Mouse (Mus musculus): ENCODE measurements around the gene Klhl21. TPM values are rescaled to one million over a fixed set of nuclear protein-coding genes. Genes with fewer than 3 reads are reported as not detected.

The Klhl21 gene
- polyA plus RNA-seq (2017; shearing (Covaris generic)), result 1 to 10 TPM; 2.2 to 4.2 TPM

DNA sequence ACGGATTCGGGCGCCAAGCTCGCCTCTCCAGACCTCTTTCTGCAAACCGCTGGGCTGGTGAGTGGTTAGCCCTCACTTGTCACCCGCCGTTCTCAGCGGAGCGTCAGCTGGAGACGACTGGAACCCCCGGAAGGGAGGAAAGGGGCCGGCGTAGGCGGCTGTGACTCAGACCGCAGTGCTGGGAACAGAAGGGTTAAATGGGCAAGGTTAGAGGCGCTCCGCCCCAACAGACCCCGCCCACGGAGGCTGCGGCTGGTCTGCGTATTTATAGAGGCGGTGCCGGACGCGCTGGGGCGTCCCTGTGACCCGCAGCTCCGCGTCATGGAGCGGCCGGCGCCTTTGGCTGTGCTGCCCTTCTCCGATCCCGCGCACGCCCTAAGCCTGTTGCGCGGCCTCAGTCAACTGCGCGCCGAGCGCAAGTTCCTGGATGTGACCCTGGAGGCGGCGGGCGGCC lies at the start of gene Klhl21:
Gene Klhl21, plus strand, starts transcription at position 182 of the 454 bp plus-strand sequence.
- peak; percentile 86 for ATAC-seq

- no peak for ATAC-seq
These were observed 48.6 kb upstream of the Klhl21 start for GRCm38 (mm10) chr4:151959849-151960512.

DNA sequence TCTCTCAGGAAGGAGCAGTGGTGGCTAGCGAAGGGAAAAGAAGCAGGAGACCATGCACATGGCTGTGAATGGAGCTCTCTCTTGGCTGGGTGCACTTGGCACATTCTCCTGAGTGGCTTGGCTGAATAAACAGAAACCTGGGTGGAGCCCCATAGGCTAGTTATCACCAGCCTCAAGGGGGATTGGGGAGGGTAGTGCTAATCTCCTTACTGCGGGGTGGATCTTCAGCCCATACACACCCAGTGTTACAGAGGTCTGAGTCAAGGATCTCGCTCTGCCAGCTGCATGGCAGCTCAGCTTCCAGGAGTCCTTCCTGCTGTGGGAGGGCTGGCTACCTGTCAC lies 48.1 kb upstream of the Klhl21 start:
- no peak for ATAC-seq

DNA sequence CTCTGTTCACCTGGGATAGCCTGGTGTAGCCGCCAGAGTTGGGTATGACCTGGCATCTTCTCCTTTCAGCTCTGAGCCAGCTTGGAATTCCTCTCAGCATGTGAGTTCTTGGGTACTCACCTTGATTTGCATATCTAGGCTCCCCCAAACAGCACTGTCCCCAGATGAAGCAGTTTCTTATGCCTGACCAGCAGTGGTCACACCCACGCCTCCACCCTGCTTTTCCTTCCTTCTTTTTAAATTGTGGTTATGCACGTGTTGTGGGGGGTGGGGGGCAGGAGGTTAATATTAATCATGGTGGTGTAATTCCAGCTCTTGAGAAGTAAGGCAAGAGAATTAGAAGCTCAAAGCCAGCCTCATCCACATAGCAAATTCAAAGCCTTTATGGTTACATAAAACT lies 45.8 kb upstream of the Klhl21 start:
- no peak for ATAC-seq

DNA sequence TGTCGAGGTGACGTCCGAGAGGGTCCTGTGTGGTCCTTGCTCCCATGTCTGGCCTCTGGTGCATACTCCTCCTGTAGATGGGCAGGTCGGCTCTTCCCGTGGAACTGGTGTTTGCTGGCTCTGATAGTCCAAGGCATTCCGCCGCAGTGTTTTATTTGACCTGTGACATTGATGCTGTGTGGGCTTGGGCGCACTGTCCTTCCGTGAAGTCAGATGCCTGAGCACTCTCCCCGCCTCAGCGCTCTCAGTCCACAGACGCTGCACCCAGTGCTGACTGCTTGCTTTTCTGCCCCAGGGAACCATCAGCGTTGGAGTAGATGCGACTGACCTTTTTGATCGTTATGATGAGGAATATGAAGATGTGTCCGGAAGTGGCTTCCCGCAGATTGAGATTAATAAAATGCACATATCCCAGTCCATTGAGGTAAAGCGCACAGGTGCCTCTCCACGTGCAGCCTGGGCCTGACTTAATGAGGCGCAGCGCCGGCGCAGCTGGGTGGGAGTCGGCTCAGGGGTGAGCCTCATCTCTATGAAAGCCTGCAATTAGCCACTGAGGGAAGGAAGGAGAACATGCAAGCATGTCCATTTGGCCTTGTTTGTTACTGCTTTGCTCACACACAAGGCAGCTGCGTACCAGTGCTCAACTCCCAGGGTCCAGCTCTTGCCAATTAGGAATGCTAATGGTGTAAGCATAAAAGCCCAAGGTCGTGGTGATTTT lies 40.2 kb upstream of the Klhl21 start:
- ATAC-seq, result no peak

DNA sequence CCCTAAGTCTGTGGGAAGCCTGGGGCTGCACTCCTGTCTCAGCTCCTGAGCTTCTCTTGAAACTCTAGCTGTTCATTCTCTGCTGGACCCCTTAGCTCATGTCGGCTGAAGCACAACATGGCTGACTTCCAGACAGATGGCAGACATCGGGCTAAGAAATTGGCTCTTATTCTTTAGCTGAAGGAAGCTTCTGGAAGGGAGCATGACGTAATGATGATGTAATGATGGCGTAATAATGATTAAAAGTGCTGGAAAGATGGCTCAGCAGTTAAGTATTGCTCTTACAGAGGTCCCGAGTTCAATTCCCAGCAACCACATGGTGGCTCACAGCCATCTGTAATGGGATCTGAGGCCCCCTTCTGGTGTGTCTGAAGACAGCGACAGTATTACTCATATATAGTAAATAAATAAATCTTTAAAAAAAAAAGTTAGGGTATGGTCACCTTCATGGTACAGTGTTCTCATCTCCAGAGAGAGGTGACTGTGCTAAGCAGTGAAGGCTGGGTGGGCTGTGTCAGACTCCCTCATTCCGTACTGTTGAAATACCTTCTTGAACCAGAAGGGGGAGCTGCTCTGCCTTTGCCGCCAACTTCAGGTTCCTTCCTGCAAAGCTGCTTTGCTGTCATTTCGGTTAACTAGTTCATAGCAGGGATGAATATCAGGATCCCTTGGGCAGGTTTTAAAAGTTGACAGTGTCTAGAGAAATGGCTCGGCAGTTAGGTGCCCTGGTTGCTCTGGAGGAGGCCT lies 36.2 kb upstream of the Klhl21 start:
- ATAC-seq, result no peak

GRCm38 (mm10) chr4:151975441-151975840 lies 33.2 kb upstream of the Klhl21 start:
- ATAC-seq, result no peak

- peak; percentile 70 for ATAC-seq
These were observed 30.9 kb upstream of the Klhl21 start for GRCm38 (mm10) chr4:151977748-151978147.

GRCm38 (mm10) chr4:151980699-151981098 lies 27.9 kb upstream of the Klhl21 start:
- no peak for ATAC-seq

- peak; percentile 48 for ATAC-seq
These were observed 27.2 kb upstream of the Klhl21 start for GRCm38 (mm10) chr4:151981363-151981762.

DNA sequence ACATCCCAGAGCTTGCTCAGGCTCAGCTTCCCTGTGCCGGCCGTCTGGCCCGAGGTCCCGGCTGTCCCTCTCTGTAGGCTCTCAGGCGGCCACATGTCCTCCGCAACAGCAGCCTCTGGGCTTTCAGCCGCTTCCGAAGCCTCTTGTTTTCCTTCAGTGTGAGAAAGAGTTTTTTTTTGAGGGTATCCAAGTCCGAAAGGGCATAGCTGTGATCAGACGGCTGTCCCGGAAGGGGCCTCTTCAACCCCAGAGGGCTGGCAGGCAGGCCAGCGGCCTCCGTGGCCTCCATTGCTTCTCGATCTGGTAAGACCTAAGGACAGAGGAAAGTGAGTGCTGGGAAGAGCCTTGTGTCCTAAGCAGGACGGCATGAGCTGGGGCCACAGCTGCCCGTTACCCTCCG lies 25.6 kb upstream of the Klhl21 start:
- no peak for ATAC-seq

DNA sequence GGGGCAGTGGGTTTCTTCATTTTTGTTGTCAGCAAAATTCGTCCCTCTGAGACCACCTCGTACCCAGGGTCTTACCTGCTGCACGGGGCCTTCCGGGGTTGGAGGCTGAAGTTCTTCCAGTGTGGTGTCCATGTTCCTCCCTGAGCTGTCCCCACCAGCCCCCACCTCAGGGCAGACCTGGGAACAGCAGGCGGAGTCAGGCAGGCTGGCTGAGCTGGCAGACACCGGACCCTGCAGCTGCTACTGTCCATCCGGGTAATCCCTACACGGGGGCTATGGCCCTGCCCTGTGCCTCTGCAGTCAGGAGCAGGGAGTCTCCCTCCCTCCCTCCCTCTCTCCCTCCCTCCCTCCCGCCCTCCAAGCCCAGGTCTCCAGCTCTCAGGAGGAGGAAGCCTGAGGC lies 25.0 kb upstream of the Klhl21 start:
- no peak for ATAC-seq

DNA sequence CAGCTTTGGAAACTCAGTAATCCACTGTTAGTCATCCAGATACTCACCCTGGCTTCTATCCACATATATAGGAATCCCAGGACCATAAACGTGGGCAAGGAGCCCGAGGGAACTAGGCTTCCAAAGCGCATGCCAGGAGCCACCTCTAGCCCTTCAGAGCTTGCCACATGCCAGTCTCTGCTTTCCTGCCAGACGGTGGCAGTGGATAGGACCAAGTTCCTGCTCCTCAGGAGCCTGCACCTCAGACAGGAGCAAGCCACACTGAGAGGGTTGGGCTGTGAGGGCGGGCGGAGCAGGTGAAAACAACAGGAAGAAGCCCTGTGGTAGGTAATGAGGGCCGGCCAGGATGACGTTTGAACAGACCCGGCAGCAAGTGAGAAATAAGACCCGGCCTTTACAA lies 22.7 kb upstream of the Klhl21 start:
- ATAC-seq, result peak; percentile 79

GRCm38 (mm10) chr4:151986650-151987049 lies 22.0 kb upstream of the Klhl21 start:
- ATAC-seq, result no peak

GRCm38 (mm10) chr4:151988014-151988341 lies 20.6 kb upstream of the Klhl21 start:
- ATAC-seq, result no peak

GRCm38 (mm10) chr4:151988342-151989109 lies 20.1 kb upstream of the Klhl21 start, which contains the start of gene Thap3:
Gene Thap3, minus strand, starts transcription at chr4:151988997.
- peak; percentile 64 for ATAC-seq

DNA sequence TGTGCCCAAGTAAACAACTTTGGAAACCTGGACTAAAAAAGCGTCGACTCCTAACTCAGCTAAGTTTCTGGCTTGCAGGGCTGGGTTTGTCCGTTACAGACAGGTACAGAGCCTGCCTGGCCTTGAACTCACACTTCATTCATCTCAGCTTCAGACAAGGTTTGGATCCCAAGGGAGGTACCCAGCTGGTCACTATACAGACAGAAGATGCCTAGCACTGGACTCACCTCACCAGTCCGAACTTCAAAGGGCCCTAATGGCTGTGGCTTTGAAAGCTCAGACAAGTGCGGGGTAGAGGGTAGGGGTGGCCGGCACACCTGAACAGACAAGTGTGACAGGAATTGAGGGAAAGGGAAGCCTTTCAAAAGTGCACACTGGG lies 19.5 kb upstream of the Klhl21 start:
- ATAC-seq, result no peak

DNA sequence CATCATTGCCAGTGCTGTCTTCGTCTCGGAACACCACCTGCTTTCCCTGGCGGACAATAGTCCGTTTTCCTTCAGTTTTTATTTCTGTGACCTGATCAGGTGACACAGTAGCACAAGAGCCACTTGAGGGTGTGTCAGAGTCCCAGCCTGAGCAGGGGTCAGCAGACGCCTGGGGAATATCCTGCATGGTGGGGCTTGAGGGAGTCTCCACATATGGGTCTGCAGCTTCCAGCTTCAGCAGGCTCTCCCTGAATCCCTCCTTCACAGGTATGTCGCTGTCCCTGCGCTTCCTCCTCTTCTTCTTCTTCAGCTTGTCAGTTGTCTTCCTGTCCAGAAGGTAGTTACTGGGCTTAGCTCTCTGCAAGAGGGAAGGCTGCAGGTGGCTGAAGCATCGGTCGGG lies 16.5 kb upstream of the Klhl21 start:
- ATAC-seq, result no peak

DNA sequence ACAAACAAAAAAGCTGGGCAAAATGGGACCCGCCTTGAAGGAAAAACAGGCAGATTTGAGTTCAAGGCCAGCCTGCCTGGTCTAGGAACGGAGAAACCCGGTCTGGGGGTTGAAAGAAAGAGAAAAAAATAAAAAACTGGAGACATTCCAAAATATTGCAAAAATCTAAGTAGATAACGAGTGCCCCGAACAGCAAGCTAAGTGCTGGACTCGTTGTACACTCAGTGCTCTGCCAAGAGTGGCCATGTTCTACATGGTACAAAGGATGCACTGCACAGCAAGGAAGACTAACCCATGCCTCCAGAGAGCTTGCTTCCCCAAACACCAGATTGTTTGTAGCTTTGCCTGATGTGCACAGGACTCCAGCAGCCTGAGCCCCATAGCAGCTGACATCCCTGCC lies 15.6 kb upstream of the Klhl21 start:
- ATAC-seq, result no peak

DNA sequence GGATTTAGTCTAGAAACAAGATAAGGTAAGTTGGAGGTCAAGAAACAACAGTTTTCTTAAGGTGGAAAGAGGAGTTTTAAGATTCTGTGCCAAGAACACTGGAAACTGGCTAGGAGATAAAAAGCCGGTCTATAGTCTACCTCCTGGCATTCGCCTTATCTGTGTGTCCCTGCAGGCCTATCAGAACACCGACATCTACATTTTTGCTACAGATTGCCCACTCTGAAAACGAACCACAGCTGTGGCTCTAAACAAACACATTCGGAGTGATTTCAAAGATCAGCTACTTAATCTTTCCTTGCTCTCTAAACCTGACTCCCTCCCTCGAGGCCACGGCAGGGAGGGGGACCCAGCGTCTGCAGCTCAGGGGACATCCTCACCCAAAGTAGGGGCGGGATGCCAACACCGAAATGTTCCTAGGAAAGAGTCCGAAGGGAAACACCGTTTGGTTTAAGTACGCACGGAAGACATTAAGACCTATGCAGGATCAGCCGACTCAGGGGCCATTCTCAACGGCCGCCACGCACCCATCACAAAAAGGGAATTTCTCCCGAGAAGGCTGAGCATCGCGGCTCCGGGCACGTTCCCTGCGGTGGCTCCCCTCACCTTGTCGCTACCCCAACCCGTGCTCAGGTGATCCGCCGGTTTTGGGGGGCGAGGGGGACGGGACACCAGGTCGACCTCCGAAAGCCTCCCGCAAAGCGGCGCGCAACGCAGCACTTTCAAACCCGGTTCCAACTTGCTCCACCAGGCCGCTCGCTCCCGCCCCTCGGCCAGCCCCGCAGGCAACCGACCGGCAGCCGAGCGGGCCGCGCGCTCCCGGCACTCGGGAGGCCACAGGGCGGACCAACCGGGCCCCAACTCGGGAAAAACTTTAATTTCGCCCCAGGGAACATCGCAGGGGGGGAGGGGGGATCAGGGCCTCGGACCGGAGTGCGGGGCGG lies 14.1 kb upstream of the Klhl21 start:
- no peak for ATAC-seq

DNA sequence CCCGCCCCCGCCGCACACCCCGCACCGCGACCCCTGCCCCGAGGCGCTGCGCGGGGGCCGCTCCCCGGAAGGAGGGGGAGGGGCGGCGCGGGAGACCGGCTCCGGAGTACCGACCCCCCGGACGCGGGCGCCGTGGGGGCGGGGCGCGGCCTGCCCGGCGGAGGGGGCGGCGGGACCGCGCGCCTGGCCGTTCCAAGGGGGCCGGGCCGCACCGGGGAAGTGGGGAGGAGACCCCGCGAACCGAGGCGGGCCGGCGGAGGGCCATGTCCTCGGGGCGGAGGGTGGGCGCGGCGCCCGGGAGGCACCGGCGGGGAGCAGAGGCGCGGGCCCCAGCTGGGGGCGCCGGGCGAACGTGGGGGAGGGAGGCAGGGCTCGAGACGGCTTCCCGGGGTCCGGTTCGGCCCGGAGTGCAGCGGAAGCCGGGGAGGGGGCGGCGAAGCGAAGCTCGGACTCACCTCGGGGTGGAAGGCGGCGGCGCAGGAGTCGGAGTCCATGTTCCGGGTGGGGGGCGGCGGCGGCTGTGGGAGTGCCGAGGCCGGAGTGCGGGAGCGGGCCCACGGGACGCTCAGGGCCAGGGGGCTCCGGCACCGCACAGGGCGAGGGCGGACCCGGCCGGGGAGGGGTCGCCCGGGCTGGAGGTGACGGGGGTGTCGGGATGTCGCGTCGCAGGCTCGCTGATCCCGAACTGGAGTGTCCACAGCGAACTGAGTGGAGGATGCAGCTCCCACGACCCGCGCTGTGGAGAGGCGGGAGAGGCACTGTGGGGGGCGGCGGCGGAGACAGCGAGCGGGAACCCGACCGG lies 13.0 kb upstream of the Klhl21 start:
- ATAC-seq, result no peak
